Comparison of ENCODE assay signal across 8 mouse cellular contexts in genomic region chr13:110394291-110395178, GRCm38 (mm10). TPM values are rescaled to one million over a fixed set of nuclear protein-coding genes. Genes with fewer than 3 reads are reported as not detected.
A peak's percentile ranks its signal among the peaks of the same experiment; 100 is the strongest.
DNase-seq lines count a peak whose midpoint lies in the region; ATAC-seq lines count a peak whose summit lies in the region.

TSS of gene Plk2 (plus strand) at chr13:110395046.

- peak within 1 kb of the TSS; percentile 99 for H3K4me2 ChIP-seq in embryonic facial prominence, embryonic 11.5 days (ENCODE audit: low read depth, low read length)
- H3K4me2 ChIP-seq in midbrain, embryonic 11.5 days = peak within 1 kb of the TSS; percentile 99

- no peaks in the 10 kb centered on the region for H3K27me3 ChIP-seq in embryonic facial prominence, embryonic 11.5 days (ENCODE audit: control insufficient read depth, insufficient read depth, low read length)
- H3K27me3 ChIP-seq in midbrain, embryonic 11.5 days (ENCODE audit: control insufficient read depth, insufficient read depth, low read length) = peaks cover 4% of the 10 kb centered on the region; the same call in 1 of the 2 replicates

- intact Hi-C loops in left cerebral cortex, postnatal 4 days (cut with DNase I) = loop anchor here (1.0 to 10.0 kb wide), 2 partner anchors 350 to 574 kb away; no protein-coding TSS in a partner anchor

- WGBS in embryonic facial prominence, embryonic 11.5 days = under 1% methylated on average over 70 of the region's 71 CpGs
- WGBS in midbrain, embryonic 11.5 days = under 1% methylated on average over 64 of the region's 71 CpGs

- peak within 1 kb of the TSS; percentile 70 for H3K4me3 ChIP-seq in embryonic facial prominence, embryonic 11.5 days (ENCODE audit: low read depth, low read length)
- peak within 1 kb of the TSS; percentile 50 for H3K4me3 ChIP-seq in midbrain, embryonic 11.5 days (ENCODE audit: low read depth, low read length)

- peak; percentile 95 for DNase-seq in adrenal gland, postnatal 25 days
- DNase-seq in embryonic facial prominence, embryonic 11.5 days (ENCODE audit: low spot score) = peak; percentile 92
- DNase-seq in heart, adult 11 months = peak; percentile 99
- DNase-seq in kidney, adult 11 months = peak; percentile 86
- DNase-seq in left cerebral cortex, postnatal 4 days = peak; percentile 93
- peak; percentile 99 for DNase-seq in midbrain, embryonic 11.5 days (ENCODE audit: low spot score, missing footprints)
- DNase-seq in right cerebral cortex, postnatal 4 days = peak; percentile 98
- DNase-seq in yolk sac, embryonic 10.5 days (ENCODE audit: low spot score) = peak; percentile 92

- peak; percentile 94 for ATAC-seq in embryonic facial prominence, embryonic 11.5 days (replicated peaks; ENCODE audit: insufficient number of reproducible peaks, low FRiP score, low TSS enrichment, low read depth)
- ATAC-seq in midbrain, embryonic 11.5 days (ENCODE audit: low FRiP score) = peak; percentile 94

- peaks cover 17% of the 10 kb centered on the region for H3K36me3 ChIP-seq in embryonic facial prominence, embryonic 11.5 days (replicated peaks; ENCODE audit: control insufficient read depth, insufficient read depth, low read depth, low read length)
- H3K36me3 ChIP-seq in midbrain, embryonic 11.5 days (ENCODE audit: control insufficient read depth, insufficient read depth, low read length) = peaks cover 9% of the 10 kb centered on the region; the same call in 1 of the 2 replicates

- H3K4me1 ChIP-seq in embryonic facial prominence, embryonic 11.5 days (ENCODE audit: control insufficient read depth, insufficient read depth, low read length) = no peaks in the 10 kb centered on the region
- H3K4me1 ChIP-seq in midbrain, embryonic 11.5 days (ENCODE audit: control insufficient read depth, insufficient read depth, low read length) = no peaks in the 10 kb centered on the region

- H3K9me3 ChIP-seq in embryonic facial prominence, embryonic 11.5 days (replicated peaks; ENCODE audit: control insufficient read depth, low read length) = no peaks in the 10 kb centered on the region
- no peaks in the 10 kb centered on the region; the same call in 1 of the 2 replicates for H3K9me3 ChIP-seq in midbrain, embryonic 11.5 days (ENCODE audit: control insufficient read depth, low read length)

- peak within 1 kb of the TSS; percentile 67 for H3K9ac ChIP-seq in embryonic facial prominence, embryonic 11.5 days (replicated peaks; ENCODE audit: low read length)
- H3K9ac ChIP-seq in midbrain, embryonic 11.5 days (ENCODE audit: low read length) = peak within 1 kb of the TSS; percentile 69

- H3K27ac ChIP-seq in embryonic facial prominence, embryonic 11.5 days (replicated peaks; ENCODE audit: low read depth, low read length) = peak within 1 kb of the TSS; percentile 62
- H3K27ac ChIP-seq in midbrain, embryonic 11.5 days (ENCODE audit: low read depth, low read length) = no peak within 1 kb of the TSS; the same call in 1 of the 2 replicates

RNA-seq across cellular contexts. Expression of gene Plk2, which starts in this region (rescaled TPM):
- 16.0 and 23.3 TPM in 2 replicates for total RNA-seq in adrenal gland, postnatal 25 days (2021)
- 152 and 155 TPM in 2 replicates for polyA plus RNA-seq in embryonic facial prominence, embryonic 11.5 days (2014; fragmentation: Nextera tagmentation; extraction: Ambion mirVana)
- total RNA-seq in left cerebral cortex, postnatal 4 days (2021) = 100 to 1,000 TPM; 273 to 293 TPM
- 63.4 and 68.6 TPM in 2 replicates for polyA plus RNA-seq in midbrain, embryonic 11.5 days (2014; fragmentation: Nextera tagmentation; extraction: Ambion mirVana)

Comparison
In these comparisons a context has a peak if more than half of its experiments do, and no peak if none do; other contexts are left out.
1. RNA of gene Plk2 (total RNA-seq): 273 to 293 TPM in left cerebral cortex, postnatal 4 days; 16.0 to 23.3 TPM in adrenal gland, postnatal 25 days; every median in the first group is over 10 times any median in the second.
2. Peak in every context shown above with its lines, with median percentiles within 50 percentile points of each other: DNase-seq.